Mouse (Mus musculus) CD4-positive, CD25-positive, alpha-beta regulatory T cell (primary cell): ENCODE data around the gene Wdr95. TPM values are rescaled to one million over a fixed set of nuclear protein-coding genes. Genes with fewer than 3 reads are reported as not detected.

Source experiments
- polyA plus RNA-seq: library from polyadenylated mRNA; unstranded; fragments of 100-300 nt; shearing (Covaris generic); gene quantifications from one replicate; pipeline ENCODE4 v1.2.1, GENCODE M21; 2017

The Wdr95 gene
- polyA plus RNA-seq = not detected

GRCm38 (mm10) chr5:149527999-149528729 lies at the start of gene Wdr95:
Wdr95 (plus strand) TSS chr5:149528679.

GRCm38 (mm10) chr5:149636075-149636920 lies 107.8 kb downstream of the Wdr95 start, which contains the start of gene Hsph1:
Hsph1 (minus strand) TSS chr5:149636376.

Other genes with a start within 250 kb of the Wdr95 start
- 3.2 TPM for gene Medag, start 116.9 kb upstream of the Wdr95 start, polyA plus RNA-seq
- 0.92 TPM for gene Tex26, start 89.0 kb upstream of the Wdr95 start, polyA plus RNA-seq
- gene Hsph1, start 107.7 kb downstream of the Wdr95 start, polyA plus RNA-seq = 50.4 TPM
- gene B3glct, start 149.6 kb downstream of the Wdr95 start, polyA plus RNA-seq = 3.4 TPM